15 mouse cellular contexts compared by ENCODE assay signal in genomic region chr17:67451966-67452365, GRCm38 (mm10).
DNase-seq lines count a peak whose midpoint lies in the region; ATAC-seq lines count a peak whose summit lies in the region.
"Had no signal": no experiment of that assay in that cellular context is flagged by ENCODE, and none has a peak within 500 bp of the region (broad histone marks: within the 10 kb centered on the region; RNA-seq: fewer than 3 reads in every experiment).

No protein-coding gene starts in this region.

- intact Hi-C loops in left cerebral cortex, postnatal 25 days (cut with DNase I), result no loop called here

- ATAC-seq in frontal cortex, adult (ENCODE audit: low TSS enrichment), result peak; percentile 82
- ATAC-seq: forebrain, embryonic 14.5 days; hindbrain, embryonic 16.5 days had no signal

- DNase-seq in frontal cortex, postnatal 10 days (ENCODE audit: low spot score in 2 of 2), result no peak
- peak; percentile 5 to 31 for DNase-seq in left cerebral cortex, postnatal 25 days (ENCODE audit: low spot score in 2 of 2)
- no peak for DNase-seq in left cerebral cortex, adult 11 months (ENCODE audit: low spot score)
- DNase-seq in brain, adult 2 months (ENCODE audit: low read depth, low spot score), result peak; percentile 65
- DNase-seq in telencephalon, adult 2 months (ENCODE audit: low read depth, low spot score), result peak; percentile 27
- no peak for DNase-seq in adrenal gland, postnatal 14 days
- DNase-seq: adrenal gland, postnatal 10 days; cerebellum, adult 8-10 months; cerebellum, postnatal 14 days; embryo, embryonic 11 days; gastrocnemius, postnatal 14 days; heart, postnatal 36 days had no signal

Comparison
In these comparisons a context has a peak if more than half of its experiments do, and no peak if none do; other contexts are left out.
1. DNase-seq: peak in left cerebral cortex, postnatal 25 days (2 of 2), brain, adult 2 months (single experiment) and telencephalon, adult 2 months (single experiment); none in frontal cortex, postnatal 10 days (0 of 2), left cerebral cortex, adult 11 months (single experiment) and adrenal gland, postnatal 14 days (single experiment).